Mouse (Mus musculus): ENCODE data around the gene Blmh. TPM values are rescaled to one million over a fixed set of nuclear protein-coding genes. Genes with fewer than 3 reads are reported as not detected.

Gene Blmh
- total and polyA plus RNA-seq, 3 experiments = 111 to 116 TPM; not detected in 1

DNA sequence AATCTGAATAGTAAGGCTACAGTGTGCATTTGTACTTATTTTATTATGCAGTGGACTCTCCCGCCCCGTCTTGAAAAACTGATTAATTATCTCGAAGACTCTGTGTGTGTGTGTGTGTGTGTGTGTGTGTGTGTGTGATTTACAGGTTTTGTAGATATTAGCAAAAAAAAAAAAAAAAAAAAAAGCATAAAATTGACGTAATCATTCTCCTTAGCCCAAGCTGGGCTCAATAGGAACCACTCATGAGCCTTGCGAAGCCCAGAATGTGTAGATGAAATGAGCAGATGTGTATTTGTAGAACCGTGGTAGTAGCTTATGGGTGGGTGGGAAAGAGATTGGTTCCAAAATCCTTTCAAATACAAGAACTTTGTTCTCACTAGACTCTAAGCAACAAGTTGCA lies 20.2 kb downstream of the Blmh start:
- peak overlapping the region; percentile 54 for H3K27ac ChIP-seq (ENCODE audit: control insufficient read depth, low read depth, low read length)
- H3K9me3 ChIP-seq (replicated peaks; ENCODE audit: insufficient read depth, low read length) = no peaks in the 10 kb centered on the region
- TF ChIP-seq POLR2AphosphoS5 (IDR thresholded peaks at IDR 0.05; ENCODE audit: borderline replicate concordance, low read depth, low read length) = no peak
- TF ChIP-seq UBTF (IDR thresholded peaks at IDR 0.05; ENCODE audit: borderline replicate concordance, insufficient read depth, low read depth, low read length) = no peak
- TF ChIP-seq GABPA (IDR thresholded peaks at IDR 0.05; ENCODE audit: low read depth, low read length) = no peak
- TF ChIP-seq MXI1 (IDR thresholded peaks at IDR 0.05; ENCODE audit: low read depth, low read length) = no peak
- TF ChIP-seq SMC3 (IDR thresholded peaks at IDR 0.05; ENCODE audit: low read depth, low read length) = no peak
- no peak for TF ChIP-seq NELFE (IDR thresholded peaks at IDR 0.05; ENCODE audit: low read depth, low read length)
- TF ChIP-seq ZNF384 (IDR thresholded peaks at IDR 0.05; ENCODE audit: low read depth, low read length) = peak; percentile 93
- peak overlapping the region; percentile 94 for H3K9ac ChIP-seq (ENCODE audit: control insufficient read depth, low read depth, low read length, poor library complexity, severe bottlenecking)
- H3K27me3 ChIP-seq (ENCODE audit: control insufficient read depth in 1 of 2, insufficient read depth in 2 of 2, low read length in 2 of 2) = peaks cover 5 to 13% of the 10 kb centered on the region in 2 experiments
- no peak for DNase-seq (ENCODE audit: low read depth, low spot score)
- H3K36me3 ChIP-seq (ENCODE audit: control insufficient read depth in 1 of 2, insufficient read depth in 2 of 2, low read length in 2 of 2) = peaks cover 7 to 18% of the 10 kb centered on the region in 2 experiments
- peaks cover 9 to 12% of the 10 kb centered on the region in 2 experiments for H3K4me1 ChIP-seq (ENCODE audit: control insufficient read depth in 1 of 2, insufficient read depth in 2 of 2, low read length in 2 of 2)
- peak overlapping the region; percentile 88 to 90 for H3K4me3 ChIP-seq (ENCODE audit: control insufficient read depth in 1 of 2, insufficient read depth in 1 of 2, low read depth in 2 of 2, low read length in 2 of 2)
- peaks cover 16% of the 10 kb centered on the region for H3K79me2 ChIP-seq (ENCODE audit: control insufficient read depth, insufficient read depth, low read length, poor library complexity)

DNA sequence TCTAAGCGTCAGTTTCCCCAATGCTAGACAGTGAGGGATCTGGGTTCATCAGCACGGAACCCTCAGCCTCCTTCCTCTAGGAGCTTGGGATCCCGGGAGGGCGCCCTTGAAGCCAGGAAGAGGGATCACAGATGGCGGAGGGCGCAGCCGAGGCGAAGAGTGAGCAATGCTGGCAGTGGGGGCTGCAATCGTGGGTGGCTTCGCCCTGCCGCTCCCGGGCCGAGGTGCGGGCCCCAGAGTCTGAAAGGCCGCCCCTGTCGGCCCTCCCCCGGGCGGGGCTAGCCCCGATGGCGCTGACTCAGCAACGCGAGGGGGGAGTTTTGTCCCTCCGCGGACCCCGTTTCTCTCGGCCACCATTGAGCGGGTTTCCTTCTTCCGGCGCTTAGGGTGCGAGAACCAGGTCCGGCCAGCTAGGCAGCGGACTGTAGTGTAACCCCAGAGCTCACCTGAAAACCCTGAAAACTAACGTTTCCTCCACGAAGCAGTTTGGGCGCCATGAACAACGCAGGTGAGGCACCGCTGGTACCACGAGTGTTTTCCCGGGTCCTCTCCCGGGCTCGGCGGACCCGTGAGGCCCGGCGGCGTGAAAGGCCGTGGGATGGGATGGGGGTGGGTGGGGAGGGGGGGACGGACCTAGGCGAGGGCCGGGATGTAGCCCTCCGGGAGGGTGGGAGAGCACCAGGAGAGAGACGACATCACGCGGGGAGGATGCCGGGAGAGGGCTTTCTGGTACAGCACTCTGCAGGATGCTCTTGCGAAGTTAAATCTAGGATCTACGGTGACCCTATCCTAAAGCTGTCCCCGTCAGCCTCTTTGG lies 21.0 kb downstream of the Blmh start:
- Histone ChIP-seq H3K9me3 (replicated peaks; ENCODE audit: insufficient read depth, low read length) (no peaks in the 10 kb centered on the region), H3K4me1 (ENCODE audit: control insufficient read depth in 1 of 2, insufficient read depth in 2 of 2, low read length in 2 of 2) (peaks cover 9 to 12% of the 10 kb centered on the region in 2 experiments), H3K79me2 (ENCODE audit: control insufficient read depth, insufficient read depth, low read length, poor library complexity) (peaks cover 16% of the 10 kb centered on the region), H3K27ac (ENCODE audit: control insufficient read depth, low read depth, low read length) (peak overlapping the region; percentile 57), H3K27me3 (ENCODE audit: control insufficient read depth in 1 of 2, insufficient read depth in 2 of 2, low read length in 2 of 2) (peaks cover 5 to 13% of the 10 kb centered on the region in 2 experiments), H3K36me3 (ENCODE audit: control insufficient read depth in 1 of 2, insufficient read depth in 2 of 2, low read length in 2 of 2) (peaks cover 8 to 18% of the 10 kb centered on the region in 2 experiments), H3K9ac (ENCODE audit: control insufficient read depth, low read depth, low read length, poor library complexity, severe bottlenecking) (peak overlapping the region; percentile 94), H3K4me3 (ENCODE audit: control insufficient read depth in 1 of 2, insufficient read depth in 1 of 2, low read depth in 2 of 2, low read length in 2 of 2) (peak overlapping the region; percentile 88 to 90)
- DNase-seq (ENCODE audit: low read depth, low spot score) = peak; percentile 94
- TF ChIP-seq RCOR1 (IDR thresholded peaks at IDR 0.05; ENCODE audit: low read depth, low read length) (peak; percentile 34; the same call in 1 of the 2 replicates), POLR2AphosphoS5 (IDR thresholded peaks at IDR 0.05; ENCODE audit: borderline replicate concordance, low read depth, low read length) (no peak), EP300 (IDR thresholded peaks at IDR 0.05; ENCODE audit: low read depth in 1 of 2, low read length in 2 of 2) (peak in 1 of 2 experiments; percentile 31; a peak in 1 of 4 replicates), USF2 (IDR thresholded peaks at IDR 0.05; ENCODE audit: borderline replicate concordance in 1 of 2, insufficient read depth in 1 of 2, low read depth in 1 of 2, low read length in 2 of 2) (no peak), TBP (IDR thresholded peaks at IDR 0.05; ENCODE audit: low read depth, low read length) (peak; percentile 64; the same call in 1 of the 2 replicates), MYB (IDR thresholded peaks at IDR 0.05; ENCODE audit: low read depth, low read length) (no peak), SIN3A (IDR thresholded peaks at IDR 0.05; ENCODE audit: low read length) (peak; percentile 93), ZKSCAN1 (IDR thresholded peaks at IDR 0.05; ENCODE audit: low read depth, low read length) (no peak), UBTF (IDR thresholded peaks at IDR 0.05; ENCODE audit: borderline replicate concordance, insufficient read depth, low read depth, low read length) (0 out of 2 replicates have a peak, but pooled peaks have one; percentile 78), CHD1 (IDR thresholded peaks at IDR 0.05; ENCODE audit: low read depth, low read length) (no peak), NELFE (IDR thresholded peaks at IDR 0.05; ENCODE audit: low read depth, low read length) (peak; percentile 88), ZMIZ1 (IDR thresholded peaks at IDR 0.05; ENCODE audit: low read depth, low read length) (peak; percentile 29; the same call in 1 of the 2 replicates), TCF12 (IDR thresholded peaks at IDR 0.05; ENCODE audit: low read depth, low read length) (peak; percentile 60; the same call in 1 of the 2 replicates), ZNF384 (IDR thresholded peaks at IDR 0.05; ENCODE audit: low read depth, low read length) (no peak), TAL1 (IDR thresholded peaks at IDR 0.05; ENCODE audit: low read length) (no peak), MAX (IDR thresholded peaks at IDR 0.05; ENCODE audit: low read length) (peak; percentile 58), MXI1 (IDR thresholded peaks at IDR 0.05; ENCODE audit: low read depth, low read length) (0 out of 2 replicates have a peak, but pooled peaks have one; percentile 34), BHLHE40 (IDR thresholded peaks at IDR 0.05; ENCODE audit: borderline replicate concordance, low read depth, low read length) (no peak), SMC3 (IDR thresholded peaks at IDR 0.05; ENCODE audit: low read depth, low read length) (no peak), KAT2A (conservative IDR thresholded peaks at IDR 0.05; ENCODE audit: low read depth, low read length) (peak; percentile 61; the same call in 1 of the 2 replicates), GABPA (IDR thresholded peaks at IDR 0.05; ENCODE audit: low read depth, low read length) (peak; percentile 27; the same call in 1 of the 2 replicates), CTCF (IDR thresholded peaks at IDR 0.05 in 2 of 3, conservative IDR thresholded peaks at IDR 0.05 in 1 of 3; ENCODE audit: control insufficient read depth in 1 of 3, insufficient read depth in 1 of 3, low read depth in 2 of 3, low read length in 3 of 3, poor library complexity in 1 of 3, severe bottlenecking in 1 of 3) (no peak), GATA1 (IDR thresholded peaks at IDR 0.05; ENCODE audit: low read depth, low read length) (no peak), CHD2 (IDR thresholded peaks at IDR 0.05; ENCODE audit: low read length) (no peak), USF1 (IDR thresholded peaks at IDR 0.05; ENCODE audit: low read depth, low read length) (no peak; the same call in 1 of the 2 replicates), NRF1 (IDR thresholded peaks at IDR 0.05; ENCODE audit: insufficient read depth, low read depth, low read length, poor library complexity, severe bottlenecking) (no peak), POLR2A (IDR thresholded peaks at IDR 0.05; ENCODE audit: control insufficient read depth in 1 of 2, insufficient read depth in 1 of 2, low read depth in 1 of 2, low read length in 2 of 2, poor library complexity in 1 of 2) (peak; percentile 81 to 87)
